Mouse (Mus musculus) lung, postnatal 0 days (tissue): ENCODE results near the gene Shq1.

Experiments
- CTCF ChIP-seq: IDR thresholded peaks from 2 replicates; pipeline ENCODE4 v1.5.1; 2016; ENCODE audit warnings: antibody characterized with exemption, mild to moderate bottlenecking
- EP300 ChIP-seq: IDR thresholded peaks from 2 replicates; pipeline ENCODE4 v1.6.1; 2016; ENCODE audit warnings: antibody characterized with exemption, mild to moderate bottlenecking, control low read depth

GRCm38 (mm10) chr6:100526066-100526465 lies 144.9 kb downstream of the Shq1 start:
- TF ChIP-seq EP300 (no peak), CTCF (no peak)
